Mouse (Mus musculus): ENCODE measurements at regions not wholly inside any gene's neighbourhood (a gene's known extent, or its start where the extent isn't known, plus 50 kb on each side); places are given as distances from the start of the nearest gene placed in this dataset.

DNA sequence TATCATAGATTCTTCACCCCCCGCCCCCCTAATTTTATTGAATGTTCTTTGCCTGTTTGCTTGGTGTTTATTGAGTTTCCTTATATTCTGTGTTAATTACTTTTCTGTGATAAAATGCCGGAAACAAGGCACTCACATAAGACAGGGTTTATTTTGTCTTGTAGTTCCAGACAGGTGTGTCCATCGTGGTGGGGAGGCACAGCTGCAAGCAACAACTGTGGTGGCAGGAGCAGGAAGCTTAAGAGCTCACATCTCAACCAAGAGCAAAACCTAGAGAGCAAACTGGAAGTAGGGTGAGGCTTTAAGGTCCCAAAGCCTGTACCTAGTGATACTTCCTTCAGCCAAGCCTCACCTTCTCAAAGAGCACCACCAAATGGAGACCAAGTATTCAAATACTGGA, 181.4 kb upstream of the Ghr start:
- dilution Hi-C loops (cut with MboI; ENCODE audit: extremely low pct_ligation_motif_present, extremely low pct_unique_long_range_greater_than_20kb, low sequenced_read_pairs) = no loop called here
- no peak for TF ChIP-seq ETS1 (conservative IDR thresholded peaks at IDR 0.05; ENCODE audit: low read depth, low read length)
- no peak for TF ChIP-seq KAT2A (IDR thresholded peaks at IDR 0.05; ENCODE audit: insufficient replicate concordance, low read length)
- no peak for TF ChIP-seq CHD1 (IDR thresholded peaks at IDR 0.05; ENCODE audit: low read depth, low read length)
- no peak for TF ChIP-seq ZNF384 (IDR thresholded peaks at IDR 0.05; ENCODE audit: low read depth, low read length)
- no peak for TF ChIP-seq MAZ (IDR thresholded peaks at IDR 0.05; ENCODE audit: low read depth, low read length)
- no peak for TF ChIP-seq ELF1 (IDR thresholded peaks at IDR 0.05; ENCODE audit: low read depth, low read length)
- TF ChIP-seq RAD21 (IDR thresholded peaks at IDR 0.05; ENCODE audit: low read depth, low read length) = no peak
- no peak for TF ChIP-seq E2F4 (IDR thresholded peaks at IDR 0.05; ENCODE audit: insufficient replicate concordance, low read depth, low read length)
- TF ChIP-seq MAFK (IDR thresholded peaks at IDR 0.05; ENCODE audit: insufficient replicate concordance, low read length) = no peak
- TF ChIP-seq JUN (IDR thresholded peaks at IDR 0.05; ENCODE audit: insufficient read depth, low read depth, low read length) = no peak

DNA sequence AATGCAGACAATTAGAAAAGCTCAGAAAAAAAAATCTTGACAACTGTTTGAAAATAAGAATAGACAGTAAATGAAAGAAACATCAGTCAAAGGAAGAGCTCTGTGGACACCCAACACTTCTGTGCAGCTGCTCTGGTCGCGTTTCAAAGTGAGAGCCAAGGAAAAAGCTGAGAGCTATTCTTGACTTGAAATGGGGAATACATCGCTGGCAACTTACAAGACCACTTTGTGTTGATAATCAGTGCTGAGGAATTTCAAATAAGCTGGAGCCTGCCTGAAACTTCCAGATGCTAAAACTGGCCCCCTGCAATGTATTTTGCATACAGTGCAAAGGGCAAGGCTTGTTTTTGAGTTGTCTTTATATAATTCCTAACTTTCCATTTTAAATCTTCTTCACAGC, 177.1 kb upstream of the Ghr start:
- dilution Hi-C loops (cut with MboI; ENCODE audit: extremely low pct_ligation_motif_present, extremely low pct_unique_long_range_greater_than_20kb, low sequenced_read_pairs) = no loop called here
- no peak overlapping the region for H3K4me2 ChIP-seq (ENCODE audit: insufficient read depth, low read depth, poor library complexity, severe bottlenecking)

More for the DNA sequence above, 181.4 kb upstream of the Ghr start:
- Histone ChIP-seq H3K4me3 (replicated peaks in 1 of 3; ENCODE audit: low read depth in 2 of 3, low read length in 2 of 3, poor library complexity in 1 of 3) (no peak overlapping the region), H3K27ac (ENCODE audit: insufficient read depth, low read depth) (no peak overlapping the region), H3K9me3 (replicated peaks; ENCODE audit: low read length) (no peaks in the 10 kb centered on the region), H3K27me3 (replicated peaks) (no peaks in the 10 kb centered on the region), H3K4me2 (ENCODE audit: insufficient read depth, low read depth, poor library complexity, severe bottlenecking) (no peak overlapping the region), H3K79me2 (replicated peaks; ENCODE audit: control insufficient read depth, extremely low read depth, insufficient read depth, poor library complexity, severe bottlenecking) (no peaks in the 10 kb centered on the region), H3K36me3 (replicated peaks in 1 of 2; ENCODE audit: control insufficient read depth in 1 of 2, insufficient read depth in 1 of 2, low read length in 1 of 2) (no peaks in the 10 kb centered on the region), H3K9ac (ENCODE audit: insufficient read depth, low read depth) (no peak overlapping the region), H3K4me1 (ENCODE audit: control insufficient read depth in 1 of 2, insufficient read depth in 2 of 2) (no peaks in the 10 kb centered on the region)
- in situ Hi-C loops (cut with MboI; ENCODE audit: low pct_ligation_motif_present, low pct_unique_long_range_greater_than_20kb, low sequenced_read_pairs) = no loop called here
- DNase-seq (ENCODE audit: extremely low read depth) = no peak

More for the DNA sequence above, 177.1 kb upstream of the Ghr start:
- TF ChIP-seq MAX (IDR thresholded peaks at IDR 0.05; ENCODE audit: low read length) = no peak
- TF ChIP-seq BHLHE40 (IDR thresholded peaks at IDR 0.05; ENCODE audit: low read depth, low read length) = no peak
- no peak for TF ChIP-seq TCF12 (IDR thresholded peaks at IDR 0.05; ENCODE audit: low read depth, low read length)
- no peak for TF ChIP-seq RCOR1 (conservative IDR thresholded peaks at IDR 0.05; ENCODE audit: low read depth, low read length)
- no peak for TF ChIP-seq ETS1 (conservative IDR thresholded peaks at IDR 0.05; ENCODE audit: low read depth, low read length)
- TF ChIP-seq GABPA (IDR thresholded peaks at IDR 0.05; ENCODE audit: insufficient replicate concordance, low read depth, low read length) = no peak
- TF ChIP-seq MAZ (IDR thresholded peaks at IDR 0.05; ENCODE audit: low read depth, low read length) = no peak
- no peak for TF ChIP-seq CTCF (conservative IDR thresholded peaks at IDR 0.05 in 1 of 2, IDR thresholded peaks at IDR 0.05 in 1 of 2; ENCODE audit: low read depth in 2 of 2, low read length in 2 of 2)
- TF ChIP-seq ZMIZ1 (IDR thresholded peaks at IDR 0.05; ENCODE audit: low read depth, low read length) = no peak
- no peak for TF ChIP-seq TBP (conservative IDR thresholded peaks at IDR 0.05; ENCODE audit: low read depth, low read length)
- TF ChIP-seq ZKSCAN1 (IDR thresholded peaks at IDR 0.05; ENCODE audit: borderline replicate concordance, low read depth, low read length) = no peak
- no peak for TF ChIP-seq MAFK (IDR thresholded peaks at IDR 0.05; ENCODE audit: insufficient replicate concordance, low read length)
- no peak for TF ChIP-seq ZNF384 (IDR thresholded peaks at IDR 0.05; ENCODE audit: low read depth, low read length)
- no peak for TF ChIP-seq SIN3A (IDR thresholded peaks at IDR 0.05; ENCODE audit: low read length)
- no peak for TF ChIP-seq CHD1 (IDR thresholded peaks at IDR 0.05; ENCODE audit: low read depth, low read length)
- no peak for TF ChIP-seq CHD2 (IDR thresholded peaks at IDR 0.05; ENCODE audit: low read length)
- TF ChIP-seq EP300 (IDR thresholded peaks at IDR 0.05; ENCODE audit: low read length) = no peak
- no peak for TF ChIP-seq USF2 (conservative IDR thresholded peaks at IDR 0.05; ENCODE audit: low read depth, low read length)
- TF ChIP-seq IRF4 (IDR thresholded peaks at IDR 0.05; ENCODE audit: low read depth, low read length) = no peak
- TF ChIP-seq MEF2A (IDR thresholded peaks at IDR 0.05; ENCODE audit: borderline replicate concordance, low read depth, low read length) = no peak
- no peaks in the 10 kb centered on the region for H3K4me1 ChIP-seq (ENCODE audit: control insufficient read depth in 1 of 2, insufficient read depth in 2 of 2)
- H3K79me2 ChIP-seq (replicated peaks; ENCODE audit: control insufficient read depth, extremely low read depth, insufficient read depth, poor library complexity, severe bottlenecking) = no peaks in the 10 kb centered on the region
- H3K27ac ChIP-seq (ENCODE audit: insufficient read depth, low read depth) = no peak overlapping the region
- DNase-seq (ENCODE audit: extremely low read depth) = no peak
- no peaks in the 10 kb centered on the region for H3K27me3 ChIP-seq (replicated peaks)
- no peak overlapping the region for H3K9ac ChIP-seq (ENCODE audit: insufficient read depth, low read depth)
- in situ Hi-C loops (cut with MboI; ENCODE audit: low pct_ligation_motif_present, low pct_unique_long_range_greater_than_20kb, low sequenced_read_pairs) = no loop called here
- H3K4me3 ChIP-seq (replicated peaks in 1 of 3; ENCODE audit: low read depth in 2 of 3, low read length in 2 of 3, poor library complexity in 1 of 3) = no peak overlapping the region
- H3K9me3 ChIP-seq (replicated peaks; ENCODE audit: low read length) = no peaks in the 10 kb centered on the region
- no peaks in the 10 kb centered on the region for H3K36me3 ChIP-seq (replicated peaks in 1 of 2; ENCODE audit: control insufficient read depth in 1 of 2, insufficient read depth in 1 of 2, low read length in 1 of 2)
